Mouse (Mus musculus) forebrain, embryonic 13.5 days (tissue): Measurements from ENCODE around the gene Gpsm1. TPM values are rescaled to one million over a fixed set of nuclear protein-coding genes. Genes with fewer than 3 reads are reported as not detected.

Experiments used
- ATAC-seq: fragments of 200-750 bp; cut with Nextera tagmentation; 2 replicates; pipeline ENCODE4 v1.8.0; 2017
- H3K27ac ChIP-seq: fragments of 300-500 bp; sonication (generic); 2 replicates; pipeline ENCODE4 v1.5.1; 2015; ENCODE audit warnings: inconsistent platforms, mild to moderate bottlenecking, moderate library complexity
- H3K27me3 ChIP-seq: fragments of 300-500 bp; sonication (generic); 2 replicates; pipeline ENCODE4 v1.6.1; 2015; ENCODE audit warnings: mild to moderate bottlenecking, inconsistent platforms
- H3K36me3 ChIP-seq: fragments of 300-500 bp; sonication (generic); 2 replicates; pipeline ENCODE4 v1.6.1; 2015; ENCODE audit warnings: mild to moderate bottlenecking, inconsistent platforms; ENCODE audit not compliant: poor library complexity, severe bottlenecking
- H3K4me1 ChIP-seq: fragments of 300-500 bp; sonication (generic); 2 replicates; pipeline ENCODE4 v1.6.1; 2015; ENCODE audit warnings: inconsistent platforms
- H3K4me2 ChIP-seq: fragments of 300-500 bp; sonication (generic); 2 replicates; pipeline ENCODE4 v1.6.1; 2015; ENCODE audit warnings: inconsistent platforms, mild to moderate bottlenecking, moderate library complexity
- H3K4me3 ChIP-seq: fragments of 300-500 bp; sonication (generic); 2 replicates; pipeline ENCODE4 v1.5.1; 2015; ENCODE audit warnings: mild to moderate bottlenecking, inconsistent platforms
- H3K9ac ChIP-seq: fragments of 300-500 bp; sonication (generic); 2 replicates; pipeline ENCODE4 v1.6.1; 2015; ENCODE audit warnings: mild to moderate bottlenecking, inconsistent platforms
- H3K9me3 ChIP-seq: fragments of 300-500 bp; sonication (generic); replicated peaks from 2 replicates; pipeline ENCODE4 v1.6.1; 2016; ENCODE audit warnings: inconsistent platforms
- WGBS: fragments of 180-500 bp; shearing (Covaris S2); methylation state at CpG from one replicate; pipeline ENCODE4 v1.1.7; 2015; 5-methylcytosine and 5-hydroxymethylcytosine counted together
- polyA plus RNA-seq: library from polyadenylated mRNA; unstranded; fragments of >200 nt; fragmentation: Nextera tagmentation; extraction: Ambion mirVana; gene quantifications from 2 replicates; pipeline ENCODE4 v1.2.1, GENCODE M21; 2015

The Gpsm1 gene
- polyA plus RNA-seq, 1 experiment from 2014 or later = 97.7 TPM

- WGBS = 91% methylated on average over 6 of the region's 6 CpGs
- no peak overlapping the region for H3K4me3 ChIP-seq
- H3K9me3 ChIP-seq = no peaks in the 10 kb centered on the region
- H3K36me3 ChIP-seq = peaks cover 75% of the 10 kb centered on the region
- H3K4me1 ChIP-seq = peaks cover 25% of the 10 kb centered on the region
- no peak overlapping the region for H3K27ac ChIP-seq
- no peak overlapping the region for H3K4me2 ChIP-seq
- no peak overlapping the region for H3K9ac ChIP-seq
- no peak for ATAC-seq
- H3K27me3 ChIP-seq = no peaks in the 10 kb centered on the region
Observed at GRCm38 (mm10) chr2:26391617-26392016, 76.3 kb downstream of the Gpsm1 start.

Other genes starting within 250 kb of the Gpsm1 start
- 9.4 and 10.6 TPM in 2 replicates for gene Nacc2, start 192.3 kb upstream of the Gpsm1 start, polyA plus RNA-seq
- gene Lhx3, start 107.2 kb upstream of the Gpsm1 start, polyA plus RNA-seq = 0.09 and 0.21 TPM in 2 replicates
- gene Qsox2, start 78.0 kb upstream of the Gpsm1 start, polyA plus RNA-seq = 13.5 and 15.7 TPM in 2 replicates
- gene Ccdc187, start 21.0 kb upstream of the Gpsm1 start, polyA plus RNA-seq = 0.18 and 0.35 TPM in 2 replicates
- 31.1 and 32.2 TPM in 2 replicates for gene Dnlz, start 36.6 kb downstream of the Gpsm1 start, polyA plus RNA-seq
- gene Card9, start 45.4 kb downstream of the Gpsm1 start, polyA plus RNA-seq = 0.72 and 2.0 TPM in 2 replicates
- 25.1 and 30.9 TPM in 2 replicates for gene Snapc4, start 65.1 kb downstream of the Gpsm1 start, polyA plus RNA-seq
- 156 and 164 TPM in 2 replicates for gene Entr1, start 73.8 kb downstream of the Gpsm1 start, polyA plus RNA-seq
- gene Pmpca, start 73.8 kb downstream of the Gpsm1 start, polyA plus RNA-seq = 103 and 111 TPM in 2 replicates
- 18.9 and 19.8 TPM in 2 replicates for gene Inpp5e, start 93.7 kb downstream of the Gpsm1 start, polyA plus RNA-seq
- 16.9 and 22.5 TPM in 2 replicates for gene Sec16a, start 129.7 kb downstream of the Gpsm1 start, polyA plus RNA-seq
- 28.1 and 32.8 TPM in 2 replicates for gene Notch1, start 201.1 kb downstream of the Gpsm1 start, polyA plus RNA-seq